Mouse (Mus musculus) neural tube, embryonic 13.5 days (tissue): ENCODE measurements around the gene Arrdc2. TPM values are rescaled to one million over a fixed set of nuclear protein-coding genes. Genes with fewer than 3 reads are reported as not detected.

Source experiments
- ATAC-seq: fragments of 200-750 bp; cut with Nextera tagmentation; 2 replicates; pipeline ENCODE4 v1.8.0; 2017; ENCODE audit warnings: low read depth, mild to moderate bottlenecking, moderate TSS enrichment, moderate library complexity
- H3K27ac ChIP-seq: fragments of 300-500 bp; sonication (generic); replicated peaks from 2 replicates; pipeline ENCODE4 v1.5.1; 2015; ENCODE audit warnings: moderate library complexity, mild to moderate bottlenecking, inconsistent platforms
- H3K27me3 ChIP-seq: fragments of 300-500 bp; sonication (generic); 2 replicates; pipeline ENCODE4 v1.6.1; 2015; ENCODE audit warnings: mild to moderate bottlenecking, inconsistent platforms
- H3K36me3 ChIP-seq: fragments of 300-500 bp; sonication (generic); 2 replicates; pipeline ENCODE4 v1.6.1; 2015; ENCODE audit warnings: mild to moderate bottlenecking, inconsistent platforms
- H3K4me1 ChIP-seq: fragments of 300-500 bp; sonication (generic); replicated peaks from 2 replicates; pipeline ENCODE4 v1.6.1; 2015; ENCODE audit warnings: inconsistent platforms
- H3K4me2 ChIP-seq: fragments of 300-500 bp; sonication (generic); 2 replicates; pipeline ENCODE4 v1.6.1; 2015; ENCODE audit warnings: inconsistent platforms, mild to moderate bottlenecking, moderate library complexity
- H3K4me3 ChIP-seq: fragments of 300-500 bp; sonication (generic); 2 replicates; pipeline ENCODE4 v1.5.1; 2015; ENCODE audit warnings: mild to moderate bottlenecking, inconsistent platforms
- H3K9ac ChIP-seq: fragments of 300-500 bp; sonication (generic); 2 replicates; pipeline ENCODE4 v1.6.1; 2015; ENCODE audit warnings: moderate library complexity, mild to moderate bottlenecking, inconsistent platforms
- H3K9me3 ChIP-seq: fragments of 300-500 bp; sonication (generic); 2 replicates; pipeline ENCODE4 v1.6.1; 2016; ENCODE audit warnings: inconsistent platforms
- WGBS: fragments of 180-500 bp; shearing (Covaris S2); methylation state at CpG from one replicate; pipeline ENCODE4 v1.1.7; 2015; 5-methylcytosine and 5-hydroxymethylcytosine counted together
- polyA plus RNA-seq: library from polyadenylated mRNA; unstranded; fragments of >200 nt; fragmentation: Nextera tagmentation; extraction: Ambion mirVana; gene quantifications from 2 replicates; pipeline ENCODE4 v1.2.1, GENCODE M21; 2015

The Arrdc2 gene
- polyA plus RNA-seq, 1 experiment from 2014 or later = 7.8 TPM

DNA sequence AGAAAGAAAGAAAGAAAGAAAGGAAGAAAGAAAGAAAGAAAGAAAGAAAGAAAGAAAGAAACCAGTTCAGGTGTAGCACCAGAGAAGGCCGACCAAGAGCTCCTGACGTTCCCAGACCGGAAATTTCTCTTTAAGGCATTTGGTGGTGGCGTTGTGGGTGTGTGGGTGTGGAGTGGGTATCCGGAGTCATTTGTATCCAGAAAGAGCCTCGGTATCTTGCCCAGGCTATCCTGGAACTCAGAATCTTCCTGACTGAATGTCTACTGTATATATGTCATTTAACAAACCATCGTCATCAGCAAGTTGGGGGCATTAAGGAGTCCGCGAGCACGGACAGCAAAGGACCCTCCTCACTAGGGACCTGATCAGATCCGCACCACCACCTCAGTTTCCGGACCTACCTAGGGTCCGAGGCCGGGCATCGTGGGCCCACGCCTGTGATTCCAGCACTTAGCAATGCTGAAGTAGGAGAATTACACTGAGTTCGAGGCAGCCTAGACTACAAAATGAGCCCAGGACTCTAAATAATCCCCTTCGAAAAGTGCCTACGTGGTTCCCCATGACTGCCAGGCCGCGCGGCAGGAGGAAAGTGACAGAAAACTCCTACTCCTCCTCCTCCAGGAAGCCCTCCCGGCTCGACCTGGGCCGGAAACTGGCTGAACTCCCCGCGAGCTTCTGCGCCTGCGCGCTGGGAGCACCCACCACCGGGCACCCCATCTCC is 33.3 kb upstream of the Arrdc2 start:
- H3K9ac ChIP-seq = peak overlapping the region; percentile 82
- peak overlapping the region; percentile 90 for H3K27ac ChIP-seq
- H3K36me3 ChIP-seq = peaks cover 5% of the 10 kb centered on the region
- WGBS = 8% methylated on average over 31 of the region's 31 CpGs
- peaks cover 38% of the 10 kb centered on the region for H3K4me1 ChIP-seq
- no peak for ATAC-seq
- peak overlapping the region; percentile 81 for H3K4me3 ChIP-seq
- no peaks in the 10 kb centered on the region for H3K27me3 ChIP-seq
- no peaks in the 10 kb centered on the region for H3K9me3 ChIP-seq
- H3K4me2 ChIP-seq = peak overlapping the region; percentile 95

DNA sequence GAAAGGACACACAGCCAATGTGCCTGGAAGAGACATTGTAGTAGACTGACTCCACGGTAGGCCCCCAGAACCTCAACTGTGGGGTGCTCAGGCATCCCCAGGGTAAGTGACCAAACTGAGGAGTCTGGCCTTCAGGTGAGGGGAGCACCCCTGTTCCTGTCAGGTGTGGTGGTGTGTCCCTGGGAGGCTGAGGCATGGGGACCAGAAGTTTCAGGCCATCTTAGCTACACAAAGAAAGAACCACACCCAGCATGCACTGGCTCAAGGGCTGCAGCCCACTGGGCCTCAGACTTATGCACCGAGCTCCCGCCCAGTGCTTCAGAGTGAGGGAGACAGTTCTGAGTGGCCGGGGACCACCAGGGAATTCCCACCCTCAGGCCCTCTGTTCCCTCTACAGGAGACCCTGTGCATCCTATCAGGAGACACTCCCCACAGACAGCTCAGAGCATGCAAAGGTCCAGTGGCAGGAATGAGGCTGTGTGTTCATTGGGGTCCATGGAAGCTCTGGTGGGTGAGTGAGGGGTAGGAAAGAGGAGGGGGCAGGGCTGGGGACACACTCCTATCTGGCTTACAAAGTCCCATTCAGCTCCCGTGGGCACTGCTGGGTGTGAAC is 31.8 kb upstream of the Arrdc2 start:
- Histone ChIP-seq H3K9me3 (no peaks in the 10 kb centered on the region), H3K27ac (no peak overlapping the region), H3K4me2 (no peak overlapping the region), H3K36me3 (peaks cover 8% of the 10 kb centered on the region), H3K4me3 (no peak overlapping the region), H3K4me1 (peaks cover 46% of the 10 kb centered on the region), H3K27me3 (no peaks in the 10 kb centered on the region), H3K9ac (no peak overlapping the region)
- ATAC-seq = no peak
- 89% methylated on average over 5 of the region's 5 CpGs for WGBS

DNA sequence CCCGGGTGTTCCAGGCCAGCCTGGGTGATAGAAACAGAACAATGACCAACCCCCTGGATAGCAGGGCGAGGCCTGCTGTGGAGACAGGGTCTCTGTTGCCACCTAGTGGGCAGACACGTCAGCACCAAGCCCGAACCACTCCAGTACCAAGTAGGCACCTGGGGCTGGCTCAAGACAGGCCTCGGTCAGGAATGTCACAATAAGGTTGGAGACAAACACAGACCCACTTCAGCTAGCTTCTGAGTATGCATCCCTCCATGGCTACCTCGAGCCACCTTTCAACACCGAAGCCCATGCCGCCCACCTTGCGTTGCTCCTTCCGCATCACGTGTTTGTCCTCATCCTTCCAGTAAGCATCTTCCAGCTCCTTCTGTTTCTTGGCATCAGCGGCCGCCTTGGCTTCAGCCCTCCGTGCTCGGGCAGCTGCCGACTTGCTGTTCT is 30.1 kb upstream of the Arrdc2 start:
- peak overlapping the region; percentile 56 for H3K9ac ChIP-seq
- no peak overlapping the region for H3K4me3 ChIP-seq
- H3K27ac ChIP-seq = peak overlapping the region; percentile 85
- H3K4me1 ChIP-seq = peaks cover 57% of the 10 kb centered on the region
- H3K4me2 ChIP-seq = peak overlapping the region; percentile 43; the same call in 1 of the 2 replicates
- H3K36me3 ChIP-seq = peaks cover 8% of the 10 kb centered on the region
- ATAC-seq = no peak
- WGBS = 49% methylated on average over 16 of the region's 16 CpGs
- no peaks in the 10 kb centered on the region for H3K27me3 ChIP-seq
- H3K9me3 ChIP-seq = no peaks in the 10 kb centered on the region

DNA sequence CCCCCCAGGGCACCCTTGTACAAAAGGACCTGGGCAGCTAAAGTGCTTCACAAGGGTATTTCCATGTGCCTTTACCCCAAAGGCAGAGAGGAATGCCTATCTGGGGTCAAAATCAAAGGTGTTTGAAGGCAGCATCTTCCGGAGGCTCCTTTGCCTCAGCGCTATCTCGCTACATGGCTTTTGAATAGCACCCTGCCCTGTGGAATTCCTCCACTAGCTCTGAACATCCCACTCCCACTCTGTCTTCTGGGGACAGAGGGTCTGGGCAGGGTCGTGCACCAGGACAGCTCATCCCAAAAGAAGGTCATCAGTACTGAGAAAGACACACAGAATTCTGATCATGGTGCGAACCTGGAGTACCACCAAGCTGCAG is 29.7 kb upstream of the Arrdc2 start:
- no peak overlapping the region for H3K4me3 ChIP-seq
- WGBS = 36% methylated on average over 5 of the region's 5 CpGs
- ATAC-seq = no peak
- H3K27ac ChIP-seq = peak overlapping the region; percentile 85
- H3K4me1 ChIP-seq = peaks cover 61% of the 10 kb centered on the region
- H3K9me3 ChIP-seq = no peaks in the 10 kb centered on the region
- H3K36me3 ChIP-seq = peaks cover 8% of the 10 kb centered on the region
- no peaks in the 10 kb centered on the region for H3K27me3 ChIP-seq
- H3K4me2 ChIP-seq = peak overlapping the region; percentile 43
- H3K9ac ChIP-seq = peak overlapping the region; percentile 56

DNA sequence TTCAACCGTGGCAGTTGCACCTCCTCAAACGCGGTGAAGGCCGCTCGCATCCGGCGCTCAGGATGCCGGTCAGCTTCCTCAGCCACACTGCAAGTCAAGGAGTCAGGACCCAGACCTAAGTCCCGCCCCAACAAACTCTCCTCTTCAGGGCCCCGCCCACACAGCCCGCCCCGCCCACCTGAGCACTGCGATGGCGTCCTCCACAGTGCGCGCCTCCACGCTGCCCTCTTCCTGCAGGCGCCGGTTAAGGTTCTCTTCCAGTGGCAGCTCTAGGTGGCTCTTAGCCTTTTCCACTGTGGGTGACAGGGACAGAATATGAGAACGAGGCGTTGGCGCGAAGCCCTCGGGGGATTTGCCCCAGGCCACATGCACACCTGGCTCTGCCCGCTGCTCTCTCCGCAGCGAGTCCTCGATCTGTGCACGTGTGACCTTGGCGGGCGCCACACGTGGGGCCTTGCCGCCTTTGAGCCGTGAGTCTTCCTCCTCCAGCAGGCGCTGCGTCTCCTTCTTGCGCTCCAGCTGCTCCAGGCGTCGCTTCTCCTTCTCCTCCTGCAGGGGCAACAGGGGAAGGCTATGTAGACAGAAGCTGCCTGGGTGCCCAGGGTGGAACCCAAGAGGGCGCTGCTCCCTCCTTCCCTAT is 29.2 kb upstream of the Arrdc2 start:
- Histone ChIP-seq H3K9me3 (no peaks in the 10 kb centered on the region), H3K4me1 (peaks cover 66% of the 10 kb centered on the region), H3K4me2 (peak overlapping the region; percentile 43), H3K27me3 (no peaks in the 10 kb centered on the region), H3K4me3 (peak overlapping the region; percentile 9; the same call in 1 of the 2 replicates), H3K9ac (peak overlapping the region; percentile 56), H3K27ac (peak overlapping the region; percentile 85), H3K36me3 (peaks cover 8% of the 10 kb centered on the region)
- WGBS = 15% methylated on average over 40 of the region's 40 CpGs
- no peak for ATAC-seq

DNA sequence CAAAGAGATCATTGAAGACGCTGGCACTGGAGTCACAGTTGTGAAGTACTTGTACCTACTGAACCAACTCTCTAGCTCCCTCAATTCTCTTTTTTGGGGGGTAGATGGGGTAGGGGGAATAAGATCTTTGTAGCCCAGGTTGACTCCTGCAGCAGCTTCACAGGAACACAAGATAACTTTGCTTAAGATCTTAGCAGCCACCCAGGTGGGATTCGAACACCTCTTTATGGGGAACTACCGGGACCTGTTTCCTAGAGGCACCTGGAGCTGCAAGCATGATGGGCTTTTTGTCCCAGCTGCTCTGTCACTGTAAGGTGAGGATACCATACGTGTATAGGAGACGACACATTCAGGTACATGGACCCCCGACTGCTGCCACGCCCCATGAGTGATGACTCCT is 27.0 kb upstream of the Arrdc2 start:
- H3K4me3 ChIP-seq = peak overlapping the region; percentile 58
- no peak for ATAC-seq
- H3K36me3 ChIP-seq = peaks cover 8% of the 10 kb centered on the region
- 0 out of 2 replicates have a peak overlapping the region, but pooled peaks have one; percentile 8 for H3K9ac ChIP-seq
- H3K27me3 ChIP-seq = peaks cover 14% of the 10 kb centered on the region; the same call in 1 of the 2 replicates
- 81% methylated on average over 7 of the region's 7 CpGs for WGBS
- H3K9me3 ChIP-seq = no peaks in the 10 kb centered on the region
- peak overlapping the region; percentile 93 for H3K27ac ChIP-seq
- H3K4me2 ChIP-seq = peak overlapping the region; percentile 96
- peaks cover 75% of the 10 kb centered on the region for H3K4me1 ChIP-seq

DNA sequence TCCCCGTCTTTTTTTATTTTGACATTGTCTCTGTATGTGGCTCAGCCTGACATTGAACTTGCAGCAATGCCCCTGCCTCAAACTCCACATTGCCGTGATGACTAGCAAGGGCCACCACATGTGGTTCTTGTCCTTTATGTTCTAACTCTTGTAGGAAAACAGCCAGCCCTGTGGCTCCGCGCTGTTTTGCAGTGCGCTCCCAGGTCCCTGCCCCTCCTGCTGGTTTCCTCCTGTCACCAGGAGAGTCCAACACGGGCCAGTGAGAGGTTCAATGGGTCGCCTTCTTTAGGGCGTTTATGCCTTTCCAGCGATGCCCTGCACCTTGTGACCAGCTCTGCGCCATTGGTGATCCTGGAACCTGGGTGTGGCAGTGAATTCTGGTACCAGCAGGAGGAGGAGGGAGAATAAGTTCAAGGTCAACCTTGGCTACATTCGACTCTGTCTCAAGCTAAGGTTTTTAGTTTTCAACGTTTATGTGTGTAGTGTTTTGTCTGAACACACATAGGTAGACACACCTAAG is 26.5 kb upstream of the Arrdc2 start:
- 7% methylated on average over 12 of the region's 12 CpGs for WGBS
- Histone ChIP-seq H3K27me3 (peaks cover 17% of the 10 kb centered on the region; the same call in 1 of the 2 replicates), H3K4me3 (peak overlapping the region; percentile 58), H3K9ac (peak overlapping the region; percentile 61), H3K4me2 (peak overlapping the region; percentile 96), H3K27ac (peak overlapping the region; percentile 93), H3K4me1 (peaks cover 74% of the 10 kb centered on the region), H3K9me3 (no peaks in the 10 kb centered on the region), H3K36me3 (peaks cover 8% of the 10 kb centered on the region)
- peak; percentile 15 for ATAC-seq

DNA sequence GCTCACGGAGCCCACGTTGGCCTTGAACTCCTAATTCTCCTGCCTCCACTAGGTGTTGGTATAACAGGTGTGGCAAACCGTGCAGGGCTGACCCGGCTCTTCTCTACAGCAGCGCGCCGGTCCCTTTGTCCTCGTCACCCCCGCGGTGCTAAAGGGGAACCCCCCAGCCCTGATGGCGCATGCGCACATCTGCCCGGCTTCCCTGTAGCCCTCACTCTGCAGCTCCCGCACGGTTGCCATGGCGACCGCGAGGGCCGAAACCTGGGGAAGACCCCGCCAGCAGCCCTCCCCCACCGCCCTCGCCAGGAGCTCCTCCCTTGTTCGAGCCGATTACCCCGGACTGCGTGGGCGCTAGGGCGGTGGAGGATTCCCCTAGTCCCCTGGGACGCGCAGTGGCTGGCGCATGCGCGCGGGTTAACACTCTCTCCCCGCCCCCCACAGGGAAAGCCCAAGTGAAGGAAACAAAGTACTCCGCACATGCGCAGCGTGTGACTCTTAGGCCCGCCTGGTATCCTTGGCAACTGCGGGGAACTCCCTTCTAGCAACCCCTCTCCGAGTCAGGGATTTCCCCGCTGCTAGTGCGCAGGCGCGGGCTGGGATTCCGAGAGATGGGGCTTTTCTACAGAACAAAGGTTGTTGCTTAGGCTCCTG is 26.0 kb upstream of the Arrdc2 start:
- H3K27ac ChIP-seq = peak overlapping the region; percentile 97
- no peaks in the 10 kb centered on the region for H3K9me3 ChIP-seq
- peak overlapping the region; percentile 80 for H3K9ac ChIP-seq
- H3K4me2 ChIP-seq = peak overlapping the region; percentile 96
- ATAC-seq = peak; percentile 81
- peaks cover 17% of the 10 kb centered on the region; the same call in 1 of the 2 replicates for H3K27me3 ChIP-seq
- H3K4me3 ChIP-seq = peak overlapping the region; percentile 58
- H3K36me3 ChIP-seq = peaks cover 8% of the 10 kb centered on the region
- H3K4me1 ChIP-seq = peaks cover 74% of the 10 kb centered on the region
- under 1% methylated on average over 46 of the region's 46 CpGs for WGBS

DNA sequence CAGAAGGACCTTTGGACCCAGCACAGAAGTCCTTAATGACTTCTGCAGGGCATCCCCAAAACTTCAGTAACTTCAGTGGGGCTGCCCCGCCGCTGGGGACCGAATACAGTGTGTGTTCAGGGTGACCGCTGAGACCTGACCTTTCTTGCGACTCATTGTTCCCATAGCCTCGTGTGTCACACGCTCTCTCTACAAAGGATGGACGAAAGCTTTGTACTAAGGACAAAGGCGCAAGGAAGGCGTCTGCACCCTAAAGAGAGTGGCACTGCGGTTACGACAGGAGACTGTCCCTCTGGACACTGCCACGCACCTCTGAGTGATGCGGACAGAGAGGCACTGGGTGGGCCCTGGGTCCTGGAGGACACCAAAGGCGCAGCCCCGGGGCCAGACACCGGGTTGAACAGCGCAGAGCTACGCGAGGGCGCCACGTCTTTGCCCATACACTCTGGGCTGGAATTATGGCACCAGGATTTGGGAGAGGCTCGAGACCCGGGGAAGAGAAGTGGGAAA is 25.2 kb upstream of the Arrdc2 start:
- Histone ChIP-seq H3K27ac (peak overlapping the region; percentile 97), H3K4me3 (peak overlapping the region; percentile 58), H3K9ac (peak overlapping the region; percentile 80), H3K27me3 (peaks cover 17% of the 10 kb centered on the region; the same call in 1 of the 2 replicates), H3K4me1 (peaks cover 72% of the 10 kb centered on the region), H3K9me3 (no peaks in the 10 kb centered on the region), H3K36me3 (peaks cover 8% of the 10 kb centered on the region), H3K4me2 (peak overlapping the region; percentile 96)
- ATAC-seq = peak; percentile 21
- WGBS = under 1% methylated on average over 24 of the region's 24 CpGs

DNA sequence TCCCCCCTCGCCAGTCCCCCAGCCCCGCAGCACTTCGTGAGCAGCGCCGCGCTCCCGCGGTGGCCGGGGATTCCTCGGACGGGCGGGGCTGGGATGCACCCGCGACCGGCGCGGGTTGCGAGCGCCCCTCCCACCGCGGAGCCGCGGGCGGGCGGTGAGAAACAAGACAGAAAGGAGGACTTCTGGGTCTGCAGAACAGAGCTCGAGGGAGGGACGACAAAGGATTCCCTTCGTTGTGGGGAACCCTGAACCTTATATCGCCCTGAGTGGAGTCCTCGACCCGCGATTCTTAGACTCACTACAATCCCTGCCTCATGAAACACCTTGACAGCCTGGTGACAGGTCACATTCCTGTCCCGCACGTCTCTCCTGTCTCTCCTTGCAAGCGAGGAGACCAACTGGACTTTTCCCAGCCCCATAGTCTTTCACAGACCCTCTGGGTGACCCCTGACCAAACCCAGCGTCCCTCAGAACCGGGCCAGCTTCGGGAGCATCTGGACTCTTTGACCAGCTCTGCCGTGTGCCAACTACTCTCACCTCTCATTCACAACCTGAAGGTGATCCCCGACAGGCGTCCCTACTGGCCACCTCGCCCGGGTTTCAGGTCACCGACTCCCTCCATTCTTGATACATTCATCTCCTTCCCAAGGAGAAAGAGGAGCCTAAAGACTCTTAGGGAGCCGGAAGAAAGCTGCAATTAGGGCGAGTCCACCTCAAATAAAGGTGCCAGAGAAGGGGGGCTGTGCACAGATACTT is 24.6 kb upstream of the Arrdc2 start:
- H3K36me3 ChIP-seq = peaks cover 8% of the 10 kb centered on the region
- peak overlapping the region; percentile 58 for H3K4me3 ChIP-seq
- no peak for ATAC-seq
- peak overlapping the region; percentile 80 for H3K9ac ChIP-seq
- peaks cover 17% of the 10 kb centered on the region; the same call in 1 of the 2 replicates for H3K27me3 ChIP-seq
- peaks cover 68% of the 10 kb centered on the region for H3K4me1 ChIP-seq
- no peaks in the 10 kb centered on the region for H3K9me3 ChIP-seq
- peak overlapping the region; percentile 96 for H3K4me2 ChIP-seq
- 1% methylated on average over 46 of the region's 46 CpGs for WGBS
- peak overlapping the region; percentile 97 for H3K27ac ChIP-seq
